Mouse (Mus musculus): ENCODE measurements at regions not wholly inside any gene's neighbourhood (a gene's known extent, or its start where the extent isn't known, plus 50 kb on each side); places are given as distances from the start of the nearest gene placed in this dataset.

GRCm38 (mm10) chr4:139907366-139907765 is 60.5 kb downstream of the Klhdc7a start:
- H3K9ac ChIP-seq: no peak overlapping the region
- H3K27ac ChIP-seq: no peak overlapping the region
- ATAC-seq (replicated peaks): no peak
- 88% methylated on average over 6 of the region's 6 CpGs for WGBS
- no peak overlapping the region for H3K4me3 ChIP-seq
- H3K9me3 ChIP-seq: no peaks in the 10 kb centered on the region
- H3K4me1 ChIP-seq: peaks cover 14% of the 10 kb centered on the region
- H3K36me3 ChIP-seq (replicated peaks): no peaks in the 10 kb centered on the region
- H3K4me2 ChIP-seq: no peak overlapping the region
- no peaks in the 10 kb centered on the region for H3K27me3 ChIP-seq (replicated peaks)

DNA sequence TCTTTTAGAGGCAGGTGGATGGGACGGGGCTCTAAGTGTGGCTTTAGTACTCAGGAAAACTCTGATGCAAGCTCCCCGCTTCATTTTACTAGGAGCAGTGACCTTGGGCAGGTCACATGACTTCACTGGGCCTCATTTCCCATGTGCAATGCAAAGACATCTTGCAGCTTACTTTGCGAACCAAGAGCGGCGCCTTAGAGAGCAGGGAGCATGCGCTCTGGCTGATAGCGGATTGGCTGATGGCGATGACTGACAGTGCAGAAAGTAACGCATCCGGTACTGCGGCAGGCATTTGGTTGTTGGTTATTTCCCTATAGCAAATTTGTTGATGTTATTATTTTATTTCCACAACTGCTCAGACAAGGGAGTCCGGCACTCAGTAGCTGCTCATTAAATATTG is 61.6 kb downstream of the Klhdc7a start:
- Histone ChIP-seq H3K27ac (no peak overlapping the region), H3K4me3 (no peak overlapping the region), H3K4me1 (peaks cover 10% of the 10 kb centered on the region), H3K4me2 (no peak overlapping the region), H3K27me3 (replicated peaks) (no peaks in the 10 kb centered on the region), H3K9me3 (no peaks in the 10 kb centered on the region), H3K9ac (no peak overlapping the region), H3K36me3 (replicated peaks) (no peaks in the 10 kb centered on the region)
- WGBS: 82% methylated on average over 12 of the region's 12 CpGs
- ATAC-seq (replicated peaks): no peak

DNA sequence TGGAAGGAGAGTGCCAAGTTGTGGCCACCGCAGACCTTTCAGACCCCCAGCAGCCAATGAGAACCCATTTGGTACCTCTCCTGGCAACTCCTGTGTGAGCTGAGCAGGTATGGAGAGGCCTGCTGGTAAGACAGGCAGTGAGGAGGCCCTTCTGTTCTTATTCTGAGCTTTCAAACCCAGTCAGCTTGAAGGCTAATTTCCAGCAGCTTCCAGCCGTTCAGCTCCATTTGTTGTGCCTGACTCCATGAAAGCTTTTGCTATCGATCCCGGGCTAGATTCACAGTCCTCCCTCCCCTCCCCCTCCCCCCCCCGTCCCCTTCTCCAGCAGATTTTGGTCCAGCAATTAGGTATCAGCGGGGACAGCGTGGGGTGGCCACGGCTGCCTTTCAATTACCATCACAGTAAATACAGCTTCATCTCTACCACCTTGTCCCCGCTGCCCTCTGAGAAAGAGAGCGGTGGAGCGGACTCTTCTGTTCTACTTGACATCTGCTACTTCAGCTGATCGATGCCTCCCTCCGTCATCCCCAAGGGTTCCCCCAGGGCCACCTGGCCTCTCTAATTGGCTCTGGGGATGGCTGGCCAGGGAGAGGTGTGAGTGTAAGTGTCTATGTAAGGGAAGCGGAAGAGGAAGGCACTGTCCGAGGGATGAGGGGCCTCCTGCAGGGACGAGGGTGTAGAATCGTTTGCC is 62.6 kb downstream of the Klhdc7a start:
- 0 out of 2 replicates have a peak, but pooled peaks have one; percentile 20 for ATAC-seq (replicated peaks)
- Histone ChIP-seq H3K9me3 (no peaks in the 10 kb centered on the region), H3K27me3 (replicated peaks) (no peaks in the 10 kb centered on the region), H3K4me3 (no peak overlapping the region), H3K27ac (0 out of 2 replicates have a peak overlapping the region, but pooled peaks have one; percentile 26), H3K9ac (no peak overlapping the region), H3K4me2 (no peak overlapping the region), H3K36me3 (replicated peaks) (no peaks in the 10 kb centered on the region), H3K4me1 (peaks cover 10% of the 10 kb centered on the region)
- WGBS: 31% methylated on average over 17 of the region's 17 CpGs

- ATAC-seq (replicated peaks): no peak
- peaks cover 2% of the 10 kb centered on the region; the same call in 1 of the 2 replicates for H3K4me1 ChIP-seq
- WGBS: 50% methylated on average over 9 of the region's 9 CpGs
- peaks cover 3% of the 10 kb centered on the region; the same call in 1 of the 2 replicates for H3K9me3 ChIP-seq
- H3K27ac ChIP-seq: no peak overlapping the region
- no peak overlapping the region for H3K4me2 ChIP-seq
- H3K4me3 ChIP-seq: no peak overlapping the region
- H3K9ac ChIP-seq: no peak overlapping the region
- no peaks in the 10 kb centered on the region for H3K27me3 ChIP-seq (replicated peaks)
- H3K36me3 ChIP-seq (replicated peaks): no peaks in the 10 kb centered on the region
Observed at GRCm38 (mm10) chr4:139899960-139900359, 66.6 kb upstream of the Pax7 start.

DNA sequence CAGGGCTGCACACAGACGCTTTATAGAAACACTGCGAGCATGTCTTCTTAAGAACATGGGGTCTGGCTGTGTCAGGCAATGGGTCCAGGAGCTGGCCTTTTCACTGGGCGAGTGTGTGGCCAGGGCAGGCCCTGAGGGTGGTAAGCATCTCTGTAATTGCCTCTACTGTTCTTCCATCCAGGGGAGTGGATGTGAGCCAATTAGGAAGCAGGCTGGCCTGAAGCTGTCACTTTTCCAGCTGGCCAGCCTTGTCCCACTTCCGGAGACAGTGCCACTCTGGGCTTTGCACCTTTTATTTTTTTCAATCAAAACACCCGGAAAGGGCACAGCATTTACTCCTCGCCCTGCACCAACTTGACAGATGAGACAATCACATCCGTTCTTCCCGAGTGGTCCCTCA is 66.1 kb upstream of the Pax7 start:
- Histone ChIP-seq H3K9me3 (peaks cover 3% of the 10 kb centered on the region; the same call in 1 of the 2 replicates), H3K36me3 (replicated peaks) (no peaks in the 10 kb centered on the region), H3K27ac (no peak overlapping the region), H3K4me1 (no peaks in the 10 kb centered on the region), H3K27me3 (replicated peaks) (no peaks in the 10 kb centered on the region), H3K9ac (no peak overlapping the region), H3K4me2 (no peak overlapping the region), H3K4me3 (no peak overlapping the region)
- 66% methylated on average over 8 of the region's 8 CpGs for WGBS
- no peak for ATAC-seq (replicated peaks)

- Histone ChIP-seq H3K9me3 (peaks cover 3% of the 10 kb centered on the region; the same call in 1 of the 2 replicates), H3K36me3 (replicated peaks) (no peaks in the 10 kb centered on the region), H3K27ac (no peak overlapping the region), H3K9ac (no peak overlapping the region), H3K4me1 (no peaks in the 10 kb centered on the region), H3K4me3 (no peak overlapping the region), H3K27me3 (replicated peaks) (no peaks in the 10 kb centered on the region), H3K4me2 (no peak overlapping the region)
- 65% methylated on average over 7 of the region's 7 CpGs for WGBS
- no peak for ATAC-seq (replicated peaks)
Observed at GRCm38 (mm10) chr4:139892678-139893077, 59.4 kb upstream of the Pax7 start.

DNA sequence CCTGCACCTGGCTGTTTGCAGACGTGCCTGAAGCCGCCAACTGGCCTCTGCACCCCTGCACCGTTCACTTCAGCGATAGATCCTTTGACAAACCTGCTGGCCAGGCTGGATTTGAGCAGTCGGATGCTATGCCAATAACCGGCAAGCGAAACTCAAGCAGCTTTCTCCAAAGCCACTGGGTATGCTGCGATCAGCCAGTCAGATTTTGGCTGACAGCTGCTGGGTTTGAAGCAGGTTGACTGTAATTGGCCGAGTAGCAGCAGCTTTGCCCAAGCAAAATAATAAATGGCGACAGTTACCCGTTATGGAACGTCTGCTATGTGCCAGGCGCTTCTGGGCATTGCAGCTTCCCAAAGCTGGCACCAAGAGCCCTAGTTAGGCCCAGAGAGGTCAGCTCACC is 55.7 kb upstream of the Pax7 start:
- Histone ChIP-seq H3K4me3 (no peak overlapping the region), H3K4me1 (no peaks in the 10 kb centered on the region), H3K9ac (no peak overlapping the region), H3K27me3 (replicated peaks) (no peaks in the 10 kb centered on the region), H3K9me3 (no peaks in the 10 kb centered on the region), H3K36me3 (replicated peaks) (no peaks in the 10 kb centered on the region), H3K4me2 (no peak overlapping the region), H3K27ac (no peak overlapping the region)
- ATAC-seq (replicated peaks): no peak
- 76% methylated on average over 13 of the region's 13 CpGs for WGBS

All from midbrain, embryonic 15.5 days (tissue).